Mouse (Mus musculus) brain, embryonic 14.5 days (tissue): ENCODE results near the gene Ovch2.
"Not testable (repeated sequence)": the region's sequence is repeated elsewhere in the genome, so short reads cannot be mapped to it uniquely, and the experiment has no call there.

Source experiments
- CTCF ChIP-seq: fragments of 200-500 bp; IDR thresholded peaks from 2 replicates; pipeline ENCODE4 v1.5.1; 2012; ENCODE audit warnings: inconsistent platforms, mild to moderate bottlenecking, moderate library complexity, borderline replicate concordance; ENCODE audit not compliant: insufficient read depth, insufficient read length; ENCODE audit errors: extremely low read depth
- POLR2A ChIP-seq: fragments of 200-500 bp; IDR thresholded peaks from 2 replicates; pipeline ENCODE4 v1.6.1; 2012; ENCODE audit warnings: mild to moderate bottlenecking, inconsistent platforms, borderline replicate concordance; ENCODE audit not compliant: poor library complexity, insufficient read depth, insufficient read length, severe bottlenecking; ENCODE audit errors: extremely low read depth

GRCm38 (mm10) chr7:107823867-107824266 is 22.9 kb upstream of the Ovch2 start:
- not testable (repeated sequence) for TF ChIP-seq CTCF, POLR2A
